Mouse (Mus musculus) cerebellum, adult 9-11 months (tissue): ENCODE data around the gene Gm765.

Source experiments
- DNase-seq: peaks from one replicate; pipeline ENCODE4 v3.0.0; 2022

Gene Gm765

DNA sequence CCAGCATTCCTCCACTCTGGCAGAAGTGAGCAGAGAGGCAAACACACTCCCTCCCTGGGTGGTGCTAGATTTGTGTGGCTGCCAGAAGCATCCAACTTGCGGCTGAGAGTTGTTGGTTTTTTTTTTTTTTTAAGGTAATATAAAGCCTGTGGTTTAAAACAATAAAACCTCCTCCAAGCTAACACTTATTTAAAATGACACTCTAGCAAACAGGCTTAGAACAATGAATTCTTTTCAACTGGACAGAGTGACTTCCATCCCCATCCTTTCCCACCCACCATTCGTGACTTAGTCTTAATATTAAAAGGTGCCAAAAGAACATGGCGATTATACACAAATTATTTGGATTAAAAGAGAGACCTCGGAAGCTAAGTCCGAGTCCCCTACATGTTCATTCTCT is at the start of gene Gm765:
Gm765 (minus strand) TSS at position 101 of the 400 bp plus-strand sequence.
- DNase-seq: no peak

GRCm38 (mm10) chr6:98385487-98385886 is 42.9 kb upstream of the Gm765 start:
- no peak for DNase-seq

DNA sequence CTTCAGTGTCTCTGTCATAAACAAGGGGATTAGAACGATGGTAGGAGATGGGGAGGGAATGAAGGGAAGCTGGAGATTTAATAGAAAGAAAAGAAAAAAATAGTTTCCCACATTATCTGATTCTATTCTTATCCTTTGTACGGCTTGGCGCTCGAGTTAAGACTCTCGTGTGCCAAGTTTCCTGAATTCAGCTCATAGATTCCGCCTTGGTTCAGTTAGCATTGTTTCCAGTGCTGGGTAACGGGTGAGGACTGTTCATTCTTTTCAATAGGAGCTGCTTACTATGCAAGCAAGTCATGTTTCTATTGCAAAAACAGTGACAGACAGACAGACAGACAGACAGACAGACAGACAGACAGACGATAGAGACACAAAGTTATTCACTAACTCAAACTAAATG is 41.9 kb upstream of the Gm765 start:
- no peak for DNase-seq

DNA sequence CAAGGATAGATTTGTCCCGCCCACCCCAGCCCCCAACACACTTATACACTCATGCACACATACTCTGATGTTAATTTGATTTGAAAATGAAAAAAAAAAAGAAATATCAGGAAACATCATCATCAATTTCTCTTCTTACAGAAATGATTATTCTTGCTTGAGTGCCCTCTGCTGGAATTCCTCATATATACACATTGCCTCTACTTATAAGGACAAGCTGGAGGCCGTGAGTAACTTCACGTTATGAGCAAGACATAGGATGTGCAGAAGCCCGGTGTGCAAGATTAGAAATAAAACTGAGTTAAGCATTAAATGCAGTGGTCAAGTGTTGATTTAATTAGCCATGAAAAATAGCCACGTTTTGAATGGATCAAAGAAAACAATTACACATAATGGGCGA is 40.9 kb upstream of the Gm765 start:
- DNase-seq: no peak

DNA sequence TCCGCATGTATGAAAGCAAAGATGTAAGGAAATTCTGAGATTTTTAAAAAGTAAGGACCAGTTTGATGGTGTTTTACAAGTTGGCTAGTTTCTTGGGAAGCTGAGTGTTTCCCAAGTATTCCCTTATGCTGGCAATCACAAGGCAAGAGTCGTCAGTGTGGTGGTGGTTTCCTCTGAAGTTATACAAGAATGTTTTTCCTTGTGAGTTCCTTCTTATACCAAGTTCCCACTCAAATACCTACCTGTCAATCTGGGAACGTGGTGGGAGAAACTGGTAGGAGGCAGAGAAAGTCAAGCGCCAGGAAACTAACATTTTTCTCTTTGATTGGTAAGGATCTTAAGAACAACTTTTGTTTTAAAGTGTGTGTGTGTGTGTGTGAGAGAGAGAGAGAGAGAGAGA is 23.6 kb upstream of the Gm765 start:
- no peak for DNase-seq

DNA sequence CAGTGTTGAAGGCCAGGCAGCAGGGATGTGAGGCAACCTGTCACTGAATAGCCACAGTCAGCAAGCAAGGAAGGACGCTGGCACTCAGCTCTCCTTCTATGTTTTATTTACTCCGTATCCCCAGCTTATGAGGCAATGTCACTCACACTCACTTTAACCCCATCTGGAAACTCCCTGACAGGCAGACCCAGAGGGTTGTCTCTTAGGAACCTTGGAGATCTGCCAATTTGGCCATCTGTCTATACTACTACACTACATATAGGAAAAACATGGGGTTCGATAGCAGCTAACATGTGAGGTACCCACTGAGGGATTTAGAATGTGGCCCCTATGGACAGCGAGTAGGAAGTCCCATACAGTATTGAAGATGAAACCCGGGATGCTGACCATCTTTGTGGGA is 12.7 kb upstream of the Gm765 start:
- DNase-seq: no peak

DNA sequence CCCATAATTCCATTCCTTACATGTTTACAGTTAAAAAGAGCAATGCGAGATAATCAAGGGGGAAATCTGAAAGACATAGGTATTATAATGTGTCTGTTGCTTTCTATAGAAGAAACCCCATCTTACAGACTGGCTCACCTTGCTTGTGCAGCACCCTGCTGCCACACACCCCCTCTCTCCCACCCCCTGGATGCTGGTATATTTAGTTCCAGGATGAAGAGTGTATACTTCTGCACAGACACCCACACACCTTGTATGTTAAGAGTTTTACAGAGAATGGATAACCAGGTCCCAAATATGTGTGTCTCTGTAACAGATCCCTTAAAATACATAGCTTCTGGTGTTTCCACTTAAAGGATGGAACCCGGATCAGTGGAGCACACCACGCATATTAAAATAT is 10.7 kb upstream of the Gm765 start:
- no peak for DNase-seq

DNA sequence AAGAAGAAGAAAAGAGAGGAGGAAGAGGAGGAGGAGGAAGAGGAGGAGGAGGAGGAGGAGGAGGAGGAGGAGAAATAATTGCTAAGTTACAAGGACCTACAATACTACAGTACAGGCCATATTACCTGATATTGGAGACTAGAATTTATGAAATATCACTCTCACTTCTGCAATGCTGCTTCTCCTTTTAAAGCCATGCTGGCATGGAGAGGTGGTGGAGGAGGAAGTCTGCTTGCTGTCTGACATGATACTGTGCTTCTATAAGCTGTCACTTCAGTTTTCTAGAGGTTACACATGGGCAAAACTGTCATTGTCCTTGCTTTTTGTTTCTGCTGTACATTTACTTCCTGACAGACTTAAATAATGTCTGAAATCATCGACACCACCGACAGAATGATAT is 9.8 kb downstream of the Gm765 start:
- DNase-seq: no peak

- no peak for DNase-seq
Measured at GRCm38 (mm10) chr6:98311659-98312058, 30.9 kb downstream of the Gm765 start.

GRCm38 (mm10) chr6:98307647-98308046 is 34.9 kb downstream of the Gm765 start:
- DNase-seq: no peak

GRCm38 (mm10) chr6:98307159-98307558 is 35.4 kb downstream of the Gm765 start:
- no peak for DNase-seq

DNA sequence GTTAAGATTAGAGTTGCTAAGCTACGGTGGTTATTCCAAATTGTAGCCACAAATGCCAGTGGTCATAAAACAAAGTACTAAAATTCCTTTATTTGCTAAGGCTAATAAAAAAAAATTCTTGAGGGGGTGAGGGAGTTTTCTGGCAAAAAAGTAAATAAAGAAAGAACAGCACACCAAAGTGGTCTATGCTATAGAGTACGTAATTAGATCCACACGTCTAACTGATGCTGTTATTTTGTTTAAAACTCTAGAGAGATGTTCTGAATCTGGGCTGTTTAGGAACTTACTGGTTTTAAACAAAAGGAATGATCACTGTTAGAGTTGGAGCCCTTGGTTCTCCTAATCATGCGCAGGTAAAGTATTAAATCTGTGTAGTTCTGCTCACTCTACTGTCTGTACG is 50.5 kb downstream of the Gm765 start:
- no peak for DNase-seq

GRCm38 (mm10) chr6:98288316-98288715 is 54.2 kb downstream of the Gm765 start:
- DNase-seq: no peak

DNA sequence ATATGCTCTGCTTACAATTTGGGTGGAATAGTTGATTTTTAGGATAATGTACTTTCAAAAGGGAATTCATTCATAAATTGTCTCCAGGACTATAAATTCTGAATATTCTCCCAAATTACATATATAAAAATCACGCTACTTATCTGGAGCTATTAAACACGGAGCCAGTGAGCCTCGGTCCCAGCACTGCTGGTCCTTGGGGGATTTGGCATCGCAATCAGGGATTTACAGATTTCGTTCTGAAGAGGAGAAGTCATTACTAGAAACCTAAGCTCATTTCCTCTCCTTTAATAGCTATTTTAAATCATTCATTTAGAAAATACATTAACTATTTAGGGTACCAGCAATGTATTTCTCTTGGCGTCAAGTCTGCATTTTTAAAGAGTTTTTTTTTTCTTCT is 55.0 kb downstream of the Gm765 start:
- no peak for DNase-seq

DNA sequence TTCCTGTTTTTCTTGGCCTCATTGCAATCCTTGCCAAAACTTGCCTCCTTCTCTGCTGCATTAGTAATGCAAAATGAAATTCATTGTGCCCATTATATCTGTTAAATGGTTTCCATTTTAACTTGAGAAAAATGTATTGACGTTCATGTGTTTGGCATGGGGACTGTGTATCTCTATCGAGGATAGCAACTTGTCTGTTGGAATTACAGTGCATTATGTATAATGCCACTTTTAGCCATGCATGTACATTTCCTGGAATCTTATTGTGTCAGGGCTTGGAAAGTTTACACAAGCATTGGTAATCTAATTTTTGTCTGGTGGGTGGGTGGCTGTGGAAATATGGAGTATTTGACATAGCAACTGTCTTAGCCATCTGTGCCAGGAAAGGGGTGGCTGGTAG is 57.4 kb downstream of the Gm765 start:
- DNase-seq: no peak

DNA sequence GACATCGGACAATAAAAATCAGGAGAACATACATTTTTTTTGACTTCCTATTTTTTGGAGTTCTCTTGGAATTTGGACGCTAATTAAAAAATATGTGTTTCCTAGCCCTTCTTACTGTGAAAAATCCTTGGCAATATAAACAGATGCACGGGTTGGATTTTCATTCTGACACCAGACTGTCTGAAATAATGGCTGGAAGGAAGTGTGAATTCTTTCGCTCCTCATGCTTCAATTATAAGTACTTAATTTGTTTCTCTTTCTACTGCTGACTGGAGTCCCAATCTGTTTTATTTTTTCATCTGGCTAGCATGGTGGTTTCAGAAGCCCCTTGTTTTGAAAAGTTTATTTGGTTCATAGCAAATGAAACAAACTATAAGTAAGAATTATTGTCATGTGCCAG is 59.8 kb downstream of the Gm765 start:
- no peak for DNase-seq

DNA sequence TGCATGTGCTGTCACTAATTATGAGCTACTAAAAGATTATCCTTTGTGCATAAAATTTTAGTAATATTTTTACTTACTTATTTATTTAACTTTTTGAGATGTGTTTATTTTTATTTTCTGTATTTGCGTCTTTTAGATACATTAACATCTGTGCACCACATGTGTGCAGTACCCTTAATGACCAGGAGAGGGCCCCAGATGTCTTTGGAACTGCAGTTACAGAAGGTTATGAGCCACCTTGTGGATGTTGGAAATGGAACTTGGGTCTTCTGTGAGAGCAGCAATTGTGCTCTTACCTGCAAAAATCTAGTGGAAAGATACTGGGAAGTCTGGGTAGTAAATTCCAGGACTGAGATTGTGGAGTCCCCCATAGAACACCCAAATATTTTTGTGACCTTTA is 71.0 kb downstream of the Gm765 start:
- DNase-seq: no peak

GRCm38 (mm10) chr6:98262961-98263360 is 79.6 kb downstream of the Gm765 start:
- DNase-seq: no peak

- no peak for DNase-seq
Measured at GRCm38 (mm10) chr6:98259016-98259415, 83.5 kb downstream of the Gm765 start.

DNA sequence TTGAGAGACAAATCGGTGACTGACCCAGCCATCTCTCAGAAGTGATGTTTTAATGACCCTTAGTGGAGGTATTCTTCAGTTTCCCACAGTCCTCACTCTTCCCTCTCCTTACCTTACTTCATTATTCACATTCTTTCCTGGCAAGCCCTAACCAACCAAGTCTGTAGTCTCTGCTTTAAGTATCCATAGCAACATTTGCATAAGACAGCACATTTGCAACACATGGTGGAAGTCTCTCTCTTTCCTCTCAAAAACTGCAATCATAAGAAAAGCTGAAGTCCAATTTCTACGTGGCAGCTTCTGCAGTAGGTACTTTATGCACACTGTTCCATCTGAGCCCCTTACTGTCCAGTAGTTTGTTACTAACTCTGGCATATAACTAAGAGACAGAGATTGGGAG is 96.1 kb downstream of the Gm765 start:
- DNase-seq: no peak

DNA sequence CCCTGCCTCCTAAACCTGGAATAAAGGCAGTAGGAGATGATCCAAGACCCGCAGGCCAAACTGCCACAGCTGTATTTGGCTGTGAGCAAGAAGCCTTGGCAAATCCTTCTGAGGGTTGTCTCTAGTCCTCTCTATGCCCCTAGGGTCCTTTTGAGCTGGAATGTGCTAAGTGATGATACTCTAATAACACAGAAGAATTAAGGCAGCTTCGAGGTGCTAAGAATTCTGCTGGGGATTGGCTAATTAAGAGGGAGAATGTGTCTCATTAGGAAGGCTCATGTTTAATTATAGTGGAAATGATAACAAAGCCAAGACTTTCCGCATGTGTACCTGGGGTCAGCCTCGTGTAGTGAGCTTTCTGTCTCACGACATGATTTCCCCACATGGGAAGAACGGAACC is 99.4 kb downstream of the Gm765 start:
- no peak for DNase-seq

GRCm38 (mm10) chr6:98240561-98241272 is 101.8 kb downstream of the Gm765 start:
- no peak for DNase-seq

DNA sequence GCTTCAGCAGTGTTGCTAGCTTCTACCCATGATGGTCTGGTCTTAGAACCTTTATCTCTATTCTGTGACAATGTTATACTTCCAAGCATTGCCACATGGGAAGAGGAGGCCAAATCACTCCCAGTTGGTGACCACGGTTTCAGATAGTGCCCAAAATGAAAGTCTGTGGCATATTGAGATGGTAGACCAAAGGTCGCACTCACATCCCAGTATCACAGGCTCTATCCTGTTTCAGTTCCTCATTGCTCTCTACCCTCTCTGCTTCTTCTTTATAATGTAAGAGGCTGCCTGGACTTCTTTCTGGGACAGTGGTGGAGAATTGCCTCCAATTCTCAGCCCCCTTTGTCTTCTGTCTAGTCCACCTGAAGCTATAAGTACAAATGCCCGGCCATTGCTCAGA is 108.5 kb downstream of the Gm765 start:
- no peak for DNase-seq

DNA sequence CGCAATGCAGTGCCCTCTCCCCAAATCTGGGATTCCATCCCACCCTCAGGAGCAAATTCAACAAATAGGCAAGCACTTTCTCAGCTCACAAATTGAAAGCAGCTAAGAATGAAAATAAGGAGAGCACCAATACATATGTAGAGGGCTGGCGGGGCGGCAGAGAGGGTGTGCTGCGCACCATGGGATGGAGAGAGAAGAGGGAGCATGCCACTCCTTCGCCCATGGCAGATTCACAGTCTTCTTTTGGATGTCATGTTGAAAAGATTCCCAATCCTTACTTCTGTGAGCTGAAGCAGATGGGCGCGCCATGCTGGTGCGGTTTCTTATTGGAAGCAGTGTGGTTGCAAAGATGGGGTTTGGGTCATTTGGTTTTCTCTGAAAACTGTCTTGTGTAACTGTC is 118.6 kb downstream of the Gm765 start:
- DNase-seq: no peak

GRCm38 (mm10) chr6:98221970-98222369 is 120.6 kb downstream of the Gm765 start:
- no peak for DNase-seq

DNA sequence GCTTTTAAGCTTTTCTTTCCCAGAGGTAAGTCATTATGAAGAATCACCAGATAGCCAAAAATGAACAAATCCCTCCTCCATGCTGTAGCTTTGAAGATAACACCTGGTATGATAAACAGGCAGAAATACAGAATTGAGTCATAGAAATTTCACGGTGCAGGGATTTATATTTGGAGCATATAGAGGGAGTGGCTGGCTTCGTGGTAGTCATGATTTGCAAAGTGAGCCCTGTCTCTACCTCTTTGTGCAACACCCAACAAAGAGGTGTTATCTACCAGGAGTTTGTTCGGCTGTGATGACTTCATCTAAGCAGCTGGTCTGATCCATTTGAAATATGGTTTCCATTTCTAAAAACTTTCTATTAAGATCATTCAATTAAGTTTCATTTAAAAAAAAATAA is 130.3 kb downstream of the Gm765 start:
- no peak for DNase-seq
